Mouse (Mus musculus) hindbrain, embryonic 13.5 days (tissue): ENCODE results near the gene Snrnp48. TPM values are rescaled to one million over a fixed set of nuclear protein-coding genes. Genes with fewer than 3 reads are reported as not detected.

ENCODE experiments used
- ATAC-seq: fragments of 200-750 bp; cut with Nextera tagmentation; 2 replicates; pipeline ENCODE4 v1.8.0; 2017; ENCODE audit warnings: moderate TSS enrichment; ENCODE audit not compliant: low FRiP score
- H3K27ac ChIP-seq: fragments of 300-500 bp; sonication (generic); 2 replicates; pipeline ENCODE4 v1.5.1; 2015; ENCODE audit warnings: inconsistent platforms, mild to moderate bottlenecking, moderate library complexity
- H3K27me3 ChIP-seq: fragments of 300-500 bp; sonication (generic); 2 replicates; pipeline ENCODE4 v1.6.1; 2015; ENCODE audit warnings: mild to moderate bottlenecking, inconsistent platforms
- H3K36me3 ChIP-seq: fragments of 300-500 bp; sonication (generic); 2 replicates; pipeline ENCODE4 v1.6.1; 2015; ENCODE audit warnings: mild to moderate bottlenecking, inconsistent platforms
- H3K4me1 ChIP-seq: fragments of 300-500 bp; sonication (generic); replicated peaks from 2 replicates; pipeline ENCODE4 v1.6.1; 2015; ENCODE audit warnings: inconsistent platforms
- H3K4me2 ChIP-seq: fragments of 300-500 bp; sonication (generic); 2 replicates; pipeline ENCODE4 v1.6.1; 2015; ENCODE audit warnings: inconsistent platforms, mild to moderate bottlenecking, moderate library complexity
- H3K4me3 ChIP-seq: fragments of 300-500 bp; sonication (generic); 2 replicates; pipeline ENCODE4 v1.5.1; 2015; ENCODE audit warnings: mild to moderate bottlenecking, inconsistent platforms
- H3K9ac ChIP-seq: fragments of 300-500 bp; sonication (generic); 2 replicates; pipeline ENCODE4 v1.6.1; 2015; ENCODE audit warnings: mild to moderate bottlenecking, inconsistent platforms
- H3K9me3 ChIP-seq: fragments of 300-500 bp; sonication (generic); 2 replicates; pipeline ENCODE4 v1.6.1; 2016; ENCODE audit warnings: inconsistent platforms
- WGBS: fragments of 180-500 bp; shearing (Covaris S2); methylation state at CpG from one replicate; pipeline ENCODE4 v1.1.7; 2015; 5-methylcytosine and 5-hydroxymethylcytosine counted together
- polyA plus RNA-seq: library from polyadenylated mRNA; unstranded; fragments of >200 nt; fragmentation: Nextera tagmentation; extraction: Ambion mirVana; gene quantifications from 2 replicates; pipeline ENCODE4 v1.2.1, GENCODE M21; 2015

Gene Snrnp48
- polyA plus RNA-seq = 29.1 and 32.4 TPM in 2 replicates

DNA sequence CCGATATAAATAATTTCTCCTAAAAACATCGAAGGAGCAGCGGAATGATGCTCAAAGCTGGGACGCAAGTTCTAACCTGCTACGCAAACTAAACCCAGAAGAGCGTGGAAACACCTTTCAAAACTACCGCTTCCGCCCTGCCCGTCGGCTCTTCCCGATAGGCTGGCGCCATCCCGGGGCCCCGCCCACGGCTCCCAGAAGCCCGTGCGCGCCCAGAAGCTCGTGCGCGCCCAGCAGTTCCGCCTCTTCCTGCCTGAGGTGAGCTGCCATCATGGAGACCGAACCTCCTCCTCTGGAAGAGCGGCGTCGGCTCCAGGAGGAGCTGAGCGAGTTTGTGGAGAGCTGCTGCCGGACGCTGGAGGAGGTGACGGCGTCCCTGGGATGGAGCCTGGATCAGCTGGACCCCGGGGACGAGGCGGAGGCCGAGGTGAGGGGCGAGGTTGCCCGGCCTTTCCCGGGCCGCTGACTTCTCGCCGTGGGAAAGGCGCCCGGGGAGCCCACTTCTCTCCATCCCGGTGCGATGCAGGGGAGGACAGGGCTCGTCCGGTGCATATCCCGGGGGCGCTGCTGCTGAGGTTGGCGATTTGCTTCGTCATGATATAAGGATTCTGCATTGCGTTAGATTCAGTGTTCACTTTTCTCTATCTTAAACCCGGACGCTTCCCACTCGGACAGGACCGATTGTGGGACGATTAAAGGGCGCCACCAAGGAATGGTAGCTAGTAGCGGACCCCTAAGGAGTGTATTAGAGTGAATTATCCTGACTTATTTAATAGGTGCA lies at the start of gene Snrnp48:
Snrnp48 (plus strand) TSS at position 237 of the 781 bp plus-strand sequence.
- WGBS = under 1% methylated on average over 59 of the region's 59 CpGs
- Histone ChIP-seq H3K4me3 (peak within 1 kb of the TSS; percentile 89), H3K9me3 (no peaks in the 10 kb centered on the region), H3K27ac (peak within 1 kb of the TSS; percentile 95), H3K36me3 (no peaks in the 10 kb centered on the region), H3K4me1 (peaks cover 22% of the 10 kb centered on the region), H3K27me3 (no peaks in the 10 kb centered on the region), H3K4me2 (peak within 1 kb of the TSS; percentile 65), H3K9ac (peak within 1 kb of the TSS; percentile 88)
- peak; percentile 100 for ATAC-seq

DNA sequence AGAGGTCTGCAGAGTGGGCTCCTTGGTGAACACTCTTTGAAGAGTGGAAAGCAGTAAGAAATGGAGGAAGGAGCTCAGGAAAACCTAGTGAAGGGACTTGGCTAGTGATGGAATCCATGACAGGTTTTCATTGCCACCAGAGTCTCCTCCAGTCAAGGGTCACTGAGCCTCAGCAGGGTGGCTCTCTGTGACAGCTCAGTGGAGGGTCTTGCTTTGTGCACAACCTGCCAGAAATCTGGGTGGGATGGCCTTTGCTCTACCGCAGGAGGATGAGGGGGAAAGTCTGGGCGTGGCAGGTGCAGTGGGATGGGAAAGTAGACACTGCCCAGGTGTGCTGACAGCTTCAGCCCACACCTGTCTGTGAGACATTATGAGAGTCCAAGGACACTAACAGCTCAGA lies 49.2 kb upstream of the Snrnp48 start:
- Histone ChIP-seq H3K27ac (no peak overlapping the region), H3K9me3 (no peaks in the 10 kb centered on the region), H3K36me3 (no peaks in the 10 kb centered on the region), H3K4me3 (no peak overlapping the region), H3K9ac (no peak overlapping the region), H3K4me2 (no peak overlapping the region), H3K4me1 (peaks cover 21% of the 10 kb centered on the region), H3K27me3 (peaks cover 87% of the 10 kb centered on the region)
- no peak for ATAC-seq
- WGBS = 5% methylated on average over 2 of the region's 2 CpGs

DNA sequence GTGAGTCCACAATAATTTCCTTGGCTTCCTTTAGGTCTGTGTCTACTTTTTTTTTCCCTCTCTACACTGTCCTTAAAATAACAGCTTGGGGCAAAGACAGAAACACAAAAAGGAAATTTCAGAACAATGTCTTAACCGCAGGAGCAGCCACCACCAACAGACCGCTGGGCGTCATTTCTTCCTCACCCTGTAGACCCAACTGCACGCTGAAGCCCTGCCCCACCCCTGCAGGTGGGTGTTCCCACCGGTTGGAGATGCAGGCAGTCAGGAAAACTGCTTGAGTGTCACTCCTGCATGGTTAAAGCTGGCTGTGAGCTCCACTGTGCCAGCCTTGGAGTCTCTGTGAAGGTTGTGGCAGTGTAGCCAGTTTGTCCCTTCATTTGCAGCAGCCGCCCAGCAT lies 47.1 kb upstream of the Snrnp48 start:
- peaks cover 66% of the 10 kb centered on the region for H3K27me3 ChIP-seq
- ATAC-seq = no peak
- H3K36me3 ChIP-seq = no peaks in the 10 kb centered on the region
- H3K9ac ChIP-seq = no peak overlapping the region
- WGBS = 22% methylated on average over 6 of the region's 6 CpGs
- H3K9me3 ChIP-seq = no peaks in the 10 kb centered on the region
- no peak overlapping the region for H3K4me2 ChIP-seq
- H3K27ac ChIP-seq = no peak overlapping the region
- H3K4me1 ChIP-seq = peaks cover 3% of the 10 kb centered on the region
- H3K4me3 ChIP-seq = no peak overlapping the region

DNA sequence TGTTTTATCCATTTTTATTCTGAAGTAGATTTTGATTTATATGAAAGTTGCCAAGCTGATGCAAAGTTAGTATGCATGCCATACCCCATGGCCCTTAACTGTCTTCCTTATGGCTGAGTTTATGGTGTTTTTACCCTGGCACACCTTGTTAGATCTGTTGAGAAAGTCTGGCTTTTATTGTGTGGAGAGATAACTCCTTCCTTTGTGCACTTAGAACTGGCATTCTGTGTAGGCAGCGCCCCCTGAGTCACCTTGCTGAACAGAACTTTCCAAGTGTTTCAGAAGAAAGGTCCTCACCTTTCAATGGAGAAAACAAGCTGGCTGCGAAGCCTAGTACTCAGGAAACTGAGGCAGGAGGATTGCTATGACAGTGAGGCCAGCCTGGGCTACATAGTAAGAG lies 42.7 kb upstream of the Snrnp48 start:
- no peaks in the 10 kb centered on the region for H3K9me3 ChIP-seq
- no peaks in the 10 kb centered on the region for H3K4me1 ChIP-seq
- H3K4me2 ChIP-seq = no peak overlapping the region
- peaks cover 23% of the 10 kb centered on the region for H3K27me3 ChIP-seq
- H3K9ac ChIP-seq = no peak overlapping the region
- 83% methylated on average over 2 of the region's 2 CpGs for WGBS
- no peak for ATAC-seq
- H3K27ac ChIP-seq = no peak overlapping the region
- H3K4me3 ChIP-seq = no peak overlapping the region
- H3K36me3 ChIP-seq = no peaks in the 10 kb centered on the region

DNA sequence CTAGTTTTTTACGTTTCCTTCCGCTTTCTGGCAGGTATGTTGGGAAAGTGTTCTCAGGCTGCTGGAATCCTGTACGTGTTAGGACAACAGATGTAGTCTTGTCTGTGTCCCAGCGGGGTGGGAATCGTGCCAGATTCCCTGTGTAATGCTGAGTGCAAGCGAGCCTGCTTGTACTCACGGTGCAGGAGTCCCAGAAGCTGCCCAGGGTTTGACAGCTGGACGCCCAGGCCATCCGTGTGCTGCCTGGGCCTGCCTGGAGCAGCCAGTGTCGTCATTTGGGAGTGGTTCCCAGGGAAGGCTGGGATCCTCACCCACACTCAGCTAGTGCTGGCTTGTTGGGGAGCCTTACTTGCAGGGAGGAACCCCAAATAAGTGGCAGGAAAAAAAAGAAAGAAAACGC lies 42.1 kb upstream of the Snrnp48 start:
- peaks cover 18% of the 10 kb centered on the region for H3K27me3 ChIP-seq
- WGBS = 44% methylated on average over 11 of the region's 11 CpGs
- H3K4me1 ChIP-seq = no peaks in the 10 kb centered on the region
- ATAC-seq = no peak
- no peaks in the 10 kb centered on the region for H3K9me3 ChIP-seq
- no peak overlapping the region for H3K27ac ChIP-seq
- H3K36me3 ChIP-seq = no peaks in the 10 kb centered on the region
- H3K9ac ChIP-seq = no peak overlapping the region
- H3K4me3 ChIP-seq = no peak overlapping the region
- H3K4me2 ChIP-seq = no peak overlapping the region

DNA sequence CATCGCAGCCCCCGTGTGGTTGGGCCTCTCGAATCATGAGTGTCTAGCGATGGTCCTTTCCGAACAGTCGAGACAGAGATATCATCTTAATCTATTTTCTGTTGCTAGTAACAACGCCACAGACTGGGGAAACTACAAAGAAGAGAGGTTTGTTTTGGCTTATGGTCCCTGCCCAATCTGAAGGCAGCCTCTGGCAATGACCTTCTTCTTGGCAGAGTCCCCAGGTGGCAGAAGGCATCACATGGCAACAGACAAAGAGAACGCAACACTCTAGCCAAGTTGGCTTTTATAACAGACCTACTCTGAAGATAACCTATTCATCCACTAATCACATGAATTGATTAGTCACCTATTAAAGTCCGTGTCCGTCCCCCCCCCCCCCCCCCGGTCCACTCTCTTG lies 39.8 kb upstream of the Snrnp48 start:
- Histone ChIP-seq H3K4me3 (no peak overlapping the region), H3K27me3 (no peaks in the 10 kb centered on the region), H3K4me1 (no peaks in the 10 kb centered on the region), H3K9me3 (no peaks in the 10 kb centered on the region), H3K27ac (no peak overlapping the region), H3K9ac (no peak overlapping the region), H3K4me2 (no peak overlapping the region), H3K36me3 (no peaks in the 10 kb centered on the region)
- no peak for ATAC-seq
- WGBS = 84% methylated on average over 11 of the region's 11 CpGs

DNA sequence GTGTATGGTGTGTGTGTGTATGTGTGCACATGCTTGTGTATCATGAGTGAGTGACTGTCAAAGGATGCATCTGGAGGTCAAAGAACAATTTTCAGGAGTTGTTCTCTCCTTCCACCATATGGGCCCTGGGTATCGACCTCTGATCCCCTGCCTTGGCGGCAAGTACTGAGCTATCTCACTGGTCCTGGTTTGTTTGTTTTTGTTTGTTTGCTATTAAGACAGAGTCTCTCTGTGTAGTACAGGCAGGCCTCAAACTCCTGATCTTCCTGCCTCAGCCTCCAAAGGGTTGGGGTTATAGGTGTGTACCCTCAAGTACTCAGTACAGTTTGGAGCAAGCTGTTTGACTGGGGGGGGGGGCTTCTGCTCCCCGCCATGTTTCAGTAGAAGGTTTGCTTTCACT lies 37.7 kb upstream of the Snrnp48 start:
- H3K36me3 ChIP-seq = no peaks in the 10 kb centered on the region
- no peak overlapping the region for H3K27ac ChIP-seq
- H3K4me1 ChIP-seq = 0 out of 2 replicates have a peak, but pooled peaks cover 4% of the 10 kb centered on the region
- H3K4me3 ChIP-seq = no peak overlapping the region
- 88% methylated on average over 3 of the region's 3 CpGs for WGBS
- no peaks in the 10 kb centered on the region for H3K9me3 ChIP-seq
- no peak for ATAC-seq
- H3K4me2 ChIP-seq = no peak overlapping the region
- no peak overlapping the region for H3K9ac ChIP-seq
- H3K27me3 ChIP-seq = no peaks in the 10 kb centered on the region

DNA sequence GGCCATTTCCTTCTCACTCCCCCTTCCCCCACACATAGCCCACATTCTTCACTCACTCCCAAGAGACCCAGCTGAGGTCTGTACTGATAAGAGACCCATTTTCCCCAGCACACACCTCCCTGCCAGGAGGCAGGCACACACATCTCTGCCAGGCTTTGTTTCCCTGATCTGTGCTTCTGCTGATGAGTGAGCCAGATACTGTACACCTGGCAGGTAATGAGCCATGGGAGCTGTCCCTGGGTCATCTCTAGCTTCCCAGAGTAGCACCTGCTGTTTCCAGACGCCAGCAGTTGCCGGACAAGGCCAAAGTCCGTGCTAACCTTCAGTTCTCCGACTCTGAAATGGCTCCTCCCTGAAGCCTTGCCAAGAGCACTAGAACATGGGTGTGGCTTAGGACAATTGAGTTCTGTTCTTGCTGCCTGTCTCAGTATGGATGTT lies 34.0 kb upstream of the Snrnp48 start:
- Histone ChIP-seq H3K27me3 (no peaks in the 10 kb centered on the region), H3K36me3 (no peaks in the 10 kb centered on the region), H3K4me3 (no peak overlapping the region), H3K4me1 (0 out of 2 replicates have a peak, but pooled peaks cover 4% of the 10 kb centered on the region), H3K27ac (no peak overlapping the region), H3K9ac (no peak overlapping the region), H3K9me3 (no peaks in the 10 kb centered on the region), H3K4me2 (no peak overlapping the region)
- no peak for ATAC-seq
- 54% methylated on average over 4 of the region's 4 CpGs for WGBS

DNA sequence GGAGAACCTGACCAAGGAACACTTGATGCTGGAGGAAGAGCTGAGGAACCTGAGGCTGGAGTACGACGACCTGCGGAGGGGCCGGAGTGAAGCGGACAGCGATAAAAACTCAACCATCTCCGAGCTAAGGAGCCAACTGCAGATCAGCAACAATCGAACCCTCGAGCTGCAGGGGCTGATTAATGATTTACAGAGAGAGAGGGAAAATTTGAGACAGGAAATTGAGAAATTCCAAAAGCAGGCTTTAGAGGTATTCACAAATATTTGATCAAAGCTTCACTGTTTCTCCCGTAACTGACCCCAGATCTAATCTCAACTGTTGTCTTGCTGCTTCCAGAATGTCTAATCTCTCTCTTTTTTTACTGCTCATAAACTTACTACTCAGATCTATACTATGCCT lies 11.3 kb upstream of the Snrnp48 start:
- Histone ChIP-seq H3K4me2 (no peak overlapping the region), H3K27me3 (no peaks in the 10 kb centered on the region), H3K9ac (no peak overlapping the region), H3K36me3 (no peaks in the 10 kb centered on the region), H3K4me3 (no peak overlapping the region), H3K4me1 (no peaks in the 10 kb centered on the region), H3K9me3 (peaks cover 26% of the 10 kb centered on the region), H3K27ac (no peak overlapping the region)
- ATAC-seq = no peak
- whole genome bisulfite sequencing = 83% methylated on average over 10 of the region's 10 CpGs

DNA sequence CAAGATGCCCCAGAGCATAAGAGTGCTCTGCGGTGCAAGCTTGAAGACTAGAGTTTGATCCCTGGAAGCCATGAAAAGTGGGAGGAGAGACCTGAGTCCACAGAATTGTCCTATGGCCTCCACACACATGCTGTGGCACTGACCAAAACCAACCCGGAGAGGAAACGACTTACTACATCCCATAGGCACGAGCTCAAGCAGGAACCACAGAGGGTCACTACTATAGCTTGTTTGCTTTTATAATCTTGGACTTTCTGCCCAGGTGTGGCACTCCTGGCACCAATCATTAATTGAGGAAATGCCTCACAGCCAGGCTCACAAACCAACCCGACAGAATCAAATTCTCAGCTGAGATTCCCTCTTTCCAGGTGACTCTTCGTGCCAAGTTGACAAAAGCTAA lies 3.3 kb upstream of the Snrnp48 start:
- Histone ChIP-seq H3K4me2 (no peak overlapping the region), H3K4me1 (peaks cover 9% of the 10 kb centered on the region), H3K27me3 (no peaks in the 10 kb centered on the region), H3K9ac (no peak overlapping the region), H3K9me3 (peaks cover 11% of the 10 kb centered on the region), H3K36me3 (no peaks in the 10 kb centered on the region), H3K4me3 (no peak overlapping the region), H3K27ac (no peak overlapping the region)
- ATAC-seq = no peak
- 86% methylated on average over 6 of the region's 6 CpGs for WGBS

DNA sequence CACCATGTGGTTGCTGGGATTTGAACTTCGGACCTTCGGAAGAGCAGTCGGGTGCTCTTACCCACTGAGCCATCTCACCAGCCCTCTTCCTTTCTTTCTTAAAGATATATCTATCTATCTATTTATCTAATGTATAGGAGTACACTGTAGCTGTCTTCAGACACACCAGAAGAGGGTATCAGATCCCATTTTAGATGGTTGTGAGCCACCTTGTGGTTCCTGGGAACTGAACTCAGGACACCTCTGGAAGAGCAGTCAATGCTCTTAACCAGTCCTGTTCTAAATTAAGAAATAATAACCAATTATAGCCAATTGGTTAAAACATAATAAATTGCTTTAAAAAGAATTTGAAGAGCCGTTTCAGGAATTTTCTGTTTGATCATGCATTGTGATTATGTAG lies 567 bp upstream of the Snrnp48 start:
- peak overlapping the region; percentile 89 for H3K4me3 ChIP-seq
- no peak for ATAC-seq
- H3K27ac ChIP-seq = no peak overlapping the region
- H3K9ac ChIP-seq = no peak overlapping the region
- no peaks in the 10 kb centered on the region for H3K9me3 ChIP-seq
- 62% methylated on average over 4 of the region's 4 CpGs for WGBS
- peak overlapping the region; percentile 65 for H3K4me2 ChIP-seq
- no peaks in the 10 kb centered on the region for H3K36me3 ChIP-seq
- no peaks in the 10 kb centered on the region for H3K27me3 ChIP-seq
- H3K4me1 ChIP-seq = peaks cover 22% of the 10 kb centered on the region

DNA sequence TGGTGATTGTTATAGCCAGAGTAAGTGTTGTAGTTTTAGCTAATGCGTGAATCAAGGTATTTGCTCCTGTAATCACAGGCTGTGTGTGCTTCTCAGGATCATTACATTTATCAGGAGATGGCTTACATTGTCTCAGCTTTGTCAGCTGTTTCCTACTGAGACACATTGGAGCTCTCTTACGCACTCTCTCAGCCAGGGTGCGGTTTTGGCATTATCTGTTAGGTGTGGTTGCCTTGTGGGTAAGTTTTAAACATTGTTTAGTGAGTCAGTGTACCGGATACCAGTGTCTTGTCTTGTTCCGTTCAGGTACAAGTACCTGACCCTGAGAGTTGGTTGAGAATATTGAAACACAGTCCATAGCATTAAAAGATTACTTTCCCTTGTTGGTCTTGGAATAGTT lies 6.4 kb downstream of the Snrnp48 start:
- peaks cover 42% of the 10 kb centered on the region for H3K36me3 ChIP-seq

DNA sequence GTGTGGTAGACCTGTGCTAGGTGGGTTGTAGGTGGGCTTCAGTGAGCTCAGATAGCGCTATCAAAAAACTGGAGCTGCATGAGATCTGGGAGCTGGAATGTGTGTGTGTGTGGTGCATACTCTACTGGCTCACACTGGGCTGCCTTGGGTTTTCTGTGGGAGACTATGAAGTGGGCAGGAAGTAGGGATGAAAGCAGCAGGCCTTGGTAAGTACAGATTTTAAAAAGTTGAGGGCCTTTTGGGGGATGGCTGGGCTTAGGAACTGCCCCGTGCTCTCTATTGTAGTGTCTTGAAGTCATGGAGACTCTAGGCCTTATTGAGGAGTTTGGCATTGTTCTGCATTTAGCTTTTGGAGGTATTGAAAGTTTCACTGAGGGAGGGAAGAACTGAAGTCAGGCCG lies 13.9 kb downstream of the Snrnp48 start:
- Histone ChIP-seq H3K9me3 (no peaks in the 10 kb centered on the region), H3K36me3 (peaks cover 87% of the 10 kb centered on the region), H3K4me1 (no peaks in the 10 kb centered on the region), H3K27ac (no peak overlapping the region), H3K4me3 (no peak overlapping the region), H3K27me3 (no peaks in the 10 kb centered on the region), H3K9ac (no peak overlapping the region), H3K4me2 (no peak overlapping the region)
- no peak for ATAC-seq
- 92% methylated on average over 3 of the region's 3 CpGs for WGBS

More for the DNA sequence above, 6.4 kb downstream of the Snrnp48 start:
- H3K27me3 ChIP-seq = no peaks in the 10 kb centered on the region
- no peak overlapping the region for H3K9ac ChIP-seq
- H3K27ac ChIP-seq = no peak overlapping the region
- H3K4me3 ChIP-seq = no peak overlapping the region
- H3K9me3 ChIP-seq = no peaks in the 10 kb centered on the region
- H3K4me2 ChIP-seq = no peak overlapping the region
- no peak for ATAC-seq
- WGBS = 98% methylated on average over 5 of the region's 5 CpGs
- H3K4me1 ChIP-seq = peaks cover 16% of the 10 kb centered on the region
